Mouse (Mus musculus) E14TG2a.4 (cell line): ENCODE results near the gene Gm11060.

ENCODE experiments used
- H3K27me3 ChIP-seq: 2 replicates; pipeline ENCODE4 v1.6.1; 2014; ENCODE audit warnings: low read length, control low read depth; ENCODE audit not compliant: insufficient read depth
- H3K36me3 ChIP-seq: 2 replicates; pipeline ENCODE4 v1.6.1; 2014; ENCODE audit warnings: low read length, control low read depth; ENCODE audit not compliant: insufficient read depth
- H3K4me1 ChIP-seq: replicated peaks from 2 replicates; pipeline ENCODE4 v1.6.1; 2014; ENCODE audit warnings: low read depth, low read length, control low read depth
- H3K4me3 ChIP-seq: replicated peaks from 2 replicates; pipeline ENCODE4 v1.5.1; 2014; ENCODE audit warnings: mild to moderate bottlenecking, low read length
- H3K9me3 ChIP-seq: 2 replicates; pipeline ENCODE4 v1.6.1; 2014; ENCODE audit warnings: low read length, control low read depth
- CTCF ChIP-seq: conservative IDR thresholded peaks from 2 replicates; pipeline ENCODE4 v1.5.1; 2014; ENCODE audit warnings: low read length
- NANOG ChIP-seq: IDR thresholded peaks from 2 replicates; pipeline ENCODE4 v1.6.1; 2014; ENCODE audit warnings: borderline replicate concordance, low read length, mixed read lengths

The Gm11060 gene

GRCm38 (mm10) chr2:105141371-105141770, 49.6 kb downstream of the Gm11060 start:
- H3K4me1 ChIP-seq = no peaks in the 10 kb centered on the region
- no peak overlapping the region for H3K4me3 ChIP-seq
- H3K36me3 ChIP-seq = no peaks in the 10 kb centered on the region
- H3K27me3 ChIP-seq = peaks cover 34% of the 10 kb centered on the region
- H3K9me3 ChIP-seq = no peaks in the 10 kb centered on the region
- TF ChIP-seq NANOG (no peak), CTCF (no peak)
